Mouse (Mus musculus): ENCODE data around the gene Pde4d.

Pde4d gene

DNA sequence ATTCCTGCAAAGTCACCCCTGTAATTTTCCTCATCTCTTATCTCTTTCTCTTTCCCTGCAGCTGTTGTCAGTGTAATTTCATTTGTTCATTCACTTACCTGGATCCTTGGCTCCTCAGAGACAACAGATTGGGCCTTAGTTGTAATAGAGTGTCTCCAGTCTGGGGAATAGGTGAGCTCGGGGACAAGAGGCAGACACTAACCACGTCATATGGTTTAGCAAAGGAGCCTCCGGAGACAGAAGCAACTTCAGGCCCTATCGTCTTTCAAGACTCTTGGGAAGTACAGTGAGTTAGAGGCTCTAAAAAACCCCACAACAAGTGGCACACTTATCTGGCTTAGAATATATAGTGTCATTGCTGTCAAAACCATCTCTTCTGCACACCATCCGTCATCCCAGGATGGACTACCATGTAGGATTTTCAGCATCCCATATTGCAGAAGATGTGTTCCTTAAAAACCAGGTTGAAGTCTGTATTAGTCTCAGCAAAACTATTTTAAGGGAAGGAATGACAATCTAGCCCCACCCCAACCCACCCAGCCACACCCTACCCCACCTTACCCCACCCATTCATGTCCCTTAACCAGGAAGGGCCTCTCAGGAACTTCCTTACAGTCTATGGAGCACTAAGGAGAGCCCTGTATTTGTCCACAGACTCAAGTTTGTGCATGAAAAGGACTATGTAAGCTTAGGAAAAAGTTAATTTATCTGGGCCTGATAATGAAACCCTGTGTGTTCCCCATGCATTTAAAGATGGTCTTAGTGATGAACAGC lies 1356.6 kb downstream of the Pde4d start:
- intact Hi-C loops (cut with DNase I), result no loop called here

GRCm38 (mm10) chr13:109807036-109807435 lies 1357.3 kb downstream of the Pde4d start:
- intact Hi-C loops (cut with DNase I), result no loop called here

GRCm38 (mm10) chr13:109807446-109807845 lies 1357.7 kb downstream of the Pde4d start:
- intact Hi-C loops (cut with DNase I), result no loop called here

DNA sequence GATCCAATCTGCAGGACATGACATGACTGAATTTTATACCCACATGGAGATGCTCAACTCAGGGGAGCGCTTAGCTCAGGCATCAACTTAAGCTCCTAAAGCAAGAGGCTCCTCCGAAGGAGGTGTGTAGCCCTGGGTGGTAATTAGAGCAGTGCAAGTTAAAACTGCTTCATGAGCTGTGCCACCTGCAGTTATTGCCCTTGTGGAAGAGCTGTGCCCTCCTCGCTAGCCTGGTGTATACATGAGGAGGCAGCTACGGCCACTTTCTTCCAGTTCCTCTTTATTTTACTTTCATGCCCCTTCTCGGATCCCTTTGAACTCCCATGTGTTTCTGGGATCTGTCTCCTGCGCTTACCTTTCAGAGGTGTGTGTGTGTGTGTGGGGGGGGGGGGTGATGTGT lies 1358.3 kb downstream of the Pde4d start:
- intact Hi-C loops (cut with DNase I), result no loop called here

- intact Hi-C loops (cut with DNase I), result no loop called here
These were observed 1359.2 kb downstream of the Pde4d start for GRCm38 (mm10) chr13:109808946-109809345.

DNA sequence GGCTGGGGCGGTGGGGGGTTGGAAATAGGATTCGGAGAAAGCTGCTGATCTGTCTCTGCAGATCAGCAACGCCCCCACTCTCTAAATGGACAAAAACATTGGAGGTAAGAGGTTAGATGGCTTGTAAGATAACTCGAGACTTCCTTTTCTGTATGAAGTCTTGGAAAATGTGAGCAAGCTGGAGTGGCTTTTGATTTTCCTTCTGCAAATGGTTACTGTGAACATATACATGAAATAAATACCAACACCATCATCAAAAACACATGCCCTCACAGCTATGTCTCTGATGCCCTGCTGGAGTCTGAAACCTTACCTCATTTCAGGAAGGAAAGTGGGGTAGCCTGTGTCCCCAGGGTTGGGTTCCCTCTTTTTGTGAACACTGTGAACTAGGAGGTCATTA lies 1359.9 kb downstream of the Pde4d start:
- intact Hi-C loops (cut with DNase I), result no loop called here

GRCm38 (mm10) chr13:109813924-109814323 lies 1364.2 kb downstream of the Pde4d start:
- intact Hi-C loops (cut with DNase I), result no loop called here

- intact Hi-C loops (cut with DNase I), result loop anchor here (5.0 kb wide), 1 partner anchor 83 kb away; no protein-coding TSS in a partner anchor
These were observed 1369.3 kb downstream of the Pde4d start for GRCm38 (mm10) chr13:109819071-109819470.

DNA sequence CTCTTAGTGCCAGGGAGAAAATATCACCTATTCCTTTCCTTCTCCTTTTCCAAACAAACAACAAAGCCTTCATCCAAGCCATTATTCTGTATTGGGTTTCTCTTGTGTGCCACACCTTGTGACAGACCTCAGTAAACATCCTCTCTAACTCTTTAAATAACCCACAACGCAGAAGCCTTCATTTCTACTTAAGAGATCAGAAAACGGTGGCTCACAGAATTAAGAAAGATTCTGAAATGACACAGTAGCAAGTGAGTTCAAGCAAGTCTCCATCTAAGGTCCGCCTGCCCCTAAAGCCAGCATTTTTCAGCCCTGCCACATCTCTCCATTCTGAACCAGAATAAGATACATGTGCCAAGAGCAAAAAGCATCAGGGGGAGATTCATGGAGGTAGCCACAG lies 1370.4 kb downstream of the Pde4d start:
- intact Hi-C loops (cut with DNase I), result no loop called here

- intact Hi-C loops (cut with DNase I), result no loop called here
These were observed 1371.1 kb downstream of the Pde4d start for GRCm38 (mm10) chr13:109820866-109821265.

DNA sequence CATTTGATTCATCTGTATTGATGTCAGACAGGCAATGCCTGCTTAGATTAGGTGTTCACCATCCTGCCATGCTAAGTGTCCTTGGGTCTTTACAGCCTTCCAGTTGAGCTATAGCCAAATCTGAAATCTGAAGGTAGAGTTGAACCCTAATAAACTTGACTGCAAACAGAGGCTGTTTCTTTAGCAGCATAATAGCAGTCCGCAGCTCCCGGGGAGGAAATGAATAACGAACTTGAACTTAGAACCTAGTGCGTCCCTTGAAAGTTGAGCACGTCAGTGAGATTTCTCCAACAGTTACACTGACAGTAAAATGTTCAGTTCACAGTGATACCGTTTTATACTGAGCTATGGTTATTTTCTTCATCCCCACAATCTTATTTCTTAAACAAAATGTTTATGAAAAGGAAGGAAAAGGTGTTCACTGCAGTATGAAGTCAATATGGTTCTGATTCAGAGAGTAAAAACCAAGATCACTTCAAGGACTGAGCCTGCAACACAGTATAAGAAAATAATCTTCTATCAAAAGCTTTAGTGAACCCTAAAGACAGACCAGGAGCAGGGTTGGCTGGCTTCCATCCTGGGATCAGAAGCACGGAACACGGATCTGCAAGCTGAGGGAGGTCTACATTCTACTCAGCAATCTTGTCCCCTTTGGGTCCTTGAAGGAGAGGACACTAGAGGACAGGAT lies 1372.1 kb downstream of the Pde4d start:
- intact Hi-C loops (cut with DNase I), result no loop called here

GRCm38 (mm10) chr13:109822413-109823298 lies 1372.9 kb downstream of the Pde4d start:
- intact Hi-C loops (cut with DNase I), result no loop called here

DNA sequence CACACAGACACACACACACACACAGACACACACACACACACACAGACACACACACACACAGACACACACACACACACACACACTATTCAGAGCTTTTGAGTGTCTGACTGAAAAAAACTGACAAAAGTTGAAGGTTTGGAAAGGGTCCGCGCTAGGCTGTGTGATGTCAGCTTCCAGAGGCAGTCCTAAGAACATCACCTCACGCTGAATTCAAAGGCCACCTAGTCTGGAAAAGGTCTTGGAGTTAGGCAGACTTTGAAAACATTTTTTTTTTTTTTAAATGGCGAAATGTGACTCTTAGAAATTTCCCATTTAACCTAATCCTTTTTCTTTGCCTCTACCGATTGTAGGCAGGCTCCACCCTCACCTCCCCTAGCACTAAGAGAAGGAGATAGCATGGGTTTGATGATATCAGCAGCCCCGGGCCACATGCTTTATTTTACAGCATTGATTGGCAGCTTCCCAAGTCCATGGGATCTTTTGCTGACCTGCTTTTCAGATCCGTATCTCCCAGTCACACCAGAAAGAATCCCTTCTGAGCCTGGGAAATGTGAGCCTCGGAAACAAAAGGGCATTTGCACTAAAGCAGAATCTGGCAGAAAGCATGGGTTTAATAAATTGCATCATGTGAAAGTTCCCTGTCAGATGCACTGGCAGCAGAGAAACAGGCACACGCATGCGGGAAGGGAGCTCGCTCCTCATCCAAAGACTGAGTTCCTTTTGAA lies 1373.7 kb downstream of the Pde4d start:
- intact Hi-C loops (cut with DNase I), result no loop called here

DNA sequence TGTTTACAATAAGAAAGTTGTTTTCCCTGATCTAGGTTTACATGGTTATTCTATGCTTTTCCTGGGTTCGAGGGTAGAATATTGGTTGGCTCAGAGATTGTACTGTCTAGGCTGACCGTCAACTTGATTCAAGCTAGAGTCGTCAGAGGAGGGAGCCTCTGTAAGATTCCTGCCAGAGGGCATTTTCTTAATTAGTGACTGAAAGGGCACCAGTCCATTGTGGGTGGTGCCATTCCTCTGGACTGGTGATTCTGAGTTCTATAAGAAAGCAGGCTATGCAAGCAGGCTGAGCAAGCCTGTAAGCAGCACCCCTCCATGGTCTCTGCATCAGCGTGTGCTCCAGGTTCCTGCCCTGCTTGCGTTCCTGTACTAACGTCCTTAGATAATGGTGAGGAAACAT lies 1376.1 kb downstream of the Pde4d start:
- intact Hi-C loops (cut with DNase I), result no loop called here

DNA sequence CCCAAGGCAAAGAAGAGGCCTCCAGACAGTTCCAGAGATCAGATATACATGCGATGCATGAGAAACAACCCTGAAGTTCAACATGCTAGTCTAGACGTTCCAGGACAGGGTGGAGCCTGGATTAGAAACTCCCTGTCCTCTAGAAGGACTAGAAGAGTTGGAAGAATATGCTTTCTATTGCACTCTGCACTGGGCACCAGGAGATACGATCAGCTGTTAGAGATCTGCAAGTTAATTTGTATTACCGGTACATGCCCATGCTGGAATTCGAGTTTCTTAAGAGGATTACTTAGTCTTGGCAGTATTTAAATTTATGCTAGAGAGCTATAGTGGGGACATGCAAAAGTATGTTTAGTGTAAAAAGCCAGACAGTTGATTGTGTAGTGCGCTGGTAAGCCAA lies 1377.6 kb downstream of the Pde4d start:
- intact Hi-C loops (cut with DNase I), result no loop called here

- intact Hi-C loops (cut with DNase I), result no loop called here
These were observed 1378.2 kb downstream of the Pde4d start for GRCm38 (mm10) chr13:109827909-109828308.

- intact Hi-C loops (cut with DNase I), result no loop called here
These were observed 1379.7 kb downstream of the Pde4d start for GRCm38 (mm10) chr13:109829444-109829843.

GRCm38 (mm10) chr13:109834935-109835334 lies 1385.2 kb downstream of the Pde4d start:
- intact Hi-C loops (cut with DNase I), result no loop called here

- intact Hi-C loops (cut with DNase I), result no loop called here
These were observed 1387.7 kb downstream of the Pde4d start for GRCm38 (mm10) chr13:109837453-109837852.

DNA sequence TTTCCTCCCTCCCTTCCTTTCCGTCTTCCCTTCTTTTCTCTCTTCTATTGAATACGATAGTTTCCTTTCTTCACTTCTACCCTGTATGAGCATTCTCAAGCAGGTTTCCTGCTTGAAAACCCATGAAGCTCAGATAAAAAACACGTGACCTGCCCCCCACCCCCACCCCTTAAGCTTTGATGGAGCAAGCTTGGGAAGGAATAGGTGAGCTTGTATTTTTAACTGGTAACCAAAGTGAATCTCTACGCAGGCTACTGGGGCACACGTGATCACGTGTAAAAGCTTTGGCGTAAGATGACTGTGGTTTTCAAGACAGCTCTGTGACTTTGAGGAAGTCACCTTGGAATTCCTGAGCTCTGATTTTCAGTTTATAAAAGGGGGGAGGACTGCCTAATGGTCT lies 1388.2 kb downstream of the Pde4d start:
- intact Hi-C loops (cut with DNase I), result no loop called here

DNA sequence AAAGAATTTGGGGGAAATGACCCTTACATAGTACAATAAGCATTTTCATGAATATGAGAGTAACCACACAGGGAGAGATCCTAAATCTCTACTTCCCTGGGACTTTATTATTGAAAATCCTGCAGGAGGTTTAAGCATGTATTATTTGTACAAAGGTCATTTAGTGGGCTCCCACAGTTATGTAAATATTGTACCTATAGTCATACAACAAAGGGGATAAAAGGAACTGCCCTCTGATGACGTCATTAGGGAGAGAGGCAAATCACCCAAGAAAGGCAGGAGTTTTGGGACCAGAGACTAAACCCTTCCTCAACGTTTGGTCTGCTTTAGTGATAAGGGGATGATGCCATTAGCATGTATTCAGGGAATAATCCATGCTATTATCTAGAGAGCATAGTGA lies 1390.5 kb downstream of the Pde4d start:
- intact Hi-C loops (cut with DNase I), result no loop called here
